Mouse (Mus musculus) CH12.LX (cell line): ENCODE measurements around the gene Samd7. TPM values are rescaled to one million over a fixed set of nuclear protein-coding genes. Genes with fewer than 3 reads are reported as not detected.

Source experiments
- DNase-seq: peaks from one replicate; pipeline ENCODE4 v3.0.0-alpha.2; 2013; ENCODE audit errors: extremely low read depth
- H3K27ac ChIP-seq: 2 replicates; pipeline ENCODE4 v1.5.1; 2012; ENCODE audit warnings: low read depth, mild to moderate bottlenecking, control low read depth, moderate library complexity; ENCODE audit not compliant: insufficient read depth
- H3K27me3 ChIP-seq: replicated peaks from 2 replicates; pipeline ENCODE3; 2012; ENCODE audit warnings: inconsistent platforms
- H3K36me3 ChIP-seq, 2 experiments: replicated peaks in 1 of 2; 2 replicates each; pipeline versions ENCODE3 to v1.6.1; 2012; ENCODE audit warnings: inconsistent platforms in 1 of 2, low read length in 1 of 2, mild to moderate bottlenecking in 1 of 2, mixed read lengths in 1 of 2, moderate library complexity in 1 of 2; ENCODE audit not compliant: control insufficient read depth in 1 of 2, insufficient read depth in 1 of 2
- H3K4me1 ChIP-seq, 2 experiments: 2 replicates each; pipeline ENCODE4 v1.6.1; 2012; ENCODE audit warnings: inconsistent platforms in 1 of 2, moderate library complexity in 1 of 2; ENCODE audit not compliant: insufficient read depth in 2 of 2, control insufficient read depth in 1 of 2
- H3K4me2 ChIP-seq: 2 replicates; pipeline ENCODE4 v1.6.1; 2012; ENCODE audit warnings: low read depth, mild to moderate bottlenecking, control low read depth; ENCODE audit not compliant: poor library complexity, insufficient read depth, severe bottlenecking
- H3K4me3 ChIP-seq, 3 experiments: fragments of 150-350 bp in 1 of 3; sonication (generic) in 1 of 3; replicated peaks in 1 of 3; 2 replicates each; pipeline versions ENCODE3 to v1.5.1; 2011 to 2012; ENCODE audit warnings: low read depth in 2 of 3, low read length in 2 of 3, mild to moderate bottlenecking in 2 of 3, moderate library complexity in 2 of 3, control low read depth in 1 of 3, improper control_type of control experiment in 1 of 3, inconsistent platforms in 1 of 3, mixed read lengths in 1 of 3; ENCODE audit not compliant: poor library complexity in 1 of 3
- H3K79me2 ChIP-seq: replicated peaks from 2 replicates; pipeline ENCODE4 v1.6.1; 2012; ENCODE audit warnings: mild to moderate bottlenecking, moderate library complexity; ENCODE audit not compliant: control insufficient read depth, poor library complexity, insufficient read depth, severe bottlenecking; ENCODE audit errors: extremely low read depth
- H3K9ac ChIP-seq: 2 replicates; pipeline ENCODE4 v1.6.1; 2012; ENCODE audit warnings: low read depth, mild to moderate bottlenecking, control low read depth, moderate library complexity; ENCODE audit not compliant: insufficient read depth
- H3K9me3 ChIP-seq: replicated peaks from 2 replicates; pipeline ENCODE3; 2012; ENCODE audit warnings: low read length, inconsistent platforms, mixed read lengths
- CHD1 ChIP-seq: IDR thresholded peaks from 2 replicates; pipeline ENCODE4 v1.6.1; 2012; ENCODE audit warnings: low read depth, low read length, improper control_type of control experiment, inconsistent platforms
- CTCF ChIP-seq, 2 experiments: IDR thresholded peaks in 1 of 2; conservative IDR thresholded peaks in 1 of 2; 2 replicates each; pipeline ENCODE4 v1.5.1; 2011 to 2012; ENCODE audit warnings: low read depth in 2 of 2, low read length in 2 of 2, improper control_type of control experiment in 1 of 2, inconsistent platforms in 1 of 2, mild to moderate bottlenecking in 1 of 2, moderate library complexity in 1 of 2
- ELF1 ChIP-seq: IDR thresholded peaks from 2 replicates; pipeline ENCODE4 v1.6.1; 2014; ENCODE audit warnings: low read depth, mild to moderate bottlenecking, inconsistent platforms, low read length, improper control_type of control experiment
- IRF4 ChIP-seq: IDR thresholded peaks from 2 replicates; pipeline ENCODE4 v1.6.1; 2014; ENCODE audit warnings: low read depth, mild to moderate bottlenecking, inconsistent platforms, low read length, improper control_type of control experiment
- MAX ChIP-seq: IDR thresholded peaks from 2 replicates; pipeline ENCODE4 v1.6.1; 2011; ENCODE audit warnings: low read length, improper control_type of control experiment
- MAZ ChIP-seq: IDR thresholded peaks from 2 replicates; pipeline ENCODE4 v1.6.1; 2012; ENCODE audit warnings: low read depth, mild to moderate bottlenecking, inconsistent platforms, low read length, improper control_type of control experiment, moderate library complexity
- NELFE ChIP-seq: IDR thresholded peaks from 2 replicates; pipeline ENCODE4 v1.6.1; 2011; ENCODE audit warnings: low read depth, low read length, improper control_type of control experiment
- PAX5 ChIP-seq: IDR thresholded peaks from 2 replicates; pipeline ENCODE4 v1.6.1; 2012; ENCODE audit warnings: low read length, inconsistent platforms, mixed read lengths
- POLR2A ChIP-seq: IDR thresholded peaks from 2 replicates; pipeline ENCODE4 v1.6.1; 2011; ENCODE audit warnings: low read depth, mild to moderate bottlenecking, improper control_type of control experiment, low read length
- RCOR1 ChIP-seq: conservative IDR thresholded peaks from 2 replicates; pipeline ENCODE4 v1.6.1; 2012; ENCODE audit warnings: low read depth, mild to moderate bottlenecking, inconsistent platforms, low read length, improper control_type of control experiment
- TCF12 ChIP-seq: IDR thresholded peaks from 2 replicates; pipeline ENCODE4 v1.6.1; 2014; ENCODE audit warnings: low read depth, mild to moderate bottlenecking, inconsistent platforms, low read length, improper control_type of control experiment
- USF1 ChIP-seq: IDR thresholded peaks from 2 replicates; pipeline ENCODE4 v1.6.1; 2014; ENCODE audit warnings: low read depth, mild to moderate bottlenecking, inconsistent platforms, low read length, improper control_type of control experiment
- ZC3H11A ChIP-seq: IDR thresholded peaks from 2 replicates; pipeline ENCODE4 v1.6.1; 2012; ENCODE audit warnings: low read depth, mild to moderate bottlenecking, inconsistent platforms, low read length, improper control_type of control experiment
- ZNF384 ChIP-seq: IDR thresholded peaks from 2 replicates; pipeline ENCODE4 v1.6.1; 2012; ENCODE audit warnings: low read depth, low read length, improper control_type of control experiment, inconsistent platforms
- dilution Hi-C: fragments of 300-500 bp; cut with MboI; formaldehyde crosslinking; loops from 2 replicates; pipeline ENCODE4 v1.14.3; 2020; ENCODE audit warnings: low sequenced_read_pairs; ENCODE audit not compliant: extremely low pct_unique_long_range_greater_than_20kb, extremely low pct_ligation_motif_present
- in situ Hi-C: fragments of 300-500 bp; cut with MboI; formaldehyde crosslinking; loops from 3 replicates; pipeline ENCODE4 v1.14.3; 2019; ENCODE audit warnings: low sequenced_read_pairs, low pct_ligation_motif_present, low pct_unique_long_range_greater_than_20kb, mixed read lengths
- polyA plus RNA-seq: library from polyadenylated mRNA; unstranded; fragments of >175 nt; gene quantifications from 2 replicates; pipeline ENCODE4 v1.2.1, GENCODE M21; 2012; ENCODE audit warnings: low read depth; ENCODE audit not compliant: insufficient read length
- total RNA-seq, 2 experiments: library from RNA; depleted of rRNA; stranded (reverse); fragments of 300-350 nt in 1 of 2; fragments of >200 nt in 1 of 2; gene quantifications; 2 replicates each; pipeline ENCODE4 v1.2.3; 2012 to 2014

Samd7 gene
- total and polyA plus RNA-seq, 3 experiments, result not detected

DNA sequence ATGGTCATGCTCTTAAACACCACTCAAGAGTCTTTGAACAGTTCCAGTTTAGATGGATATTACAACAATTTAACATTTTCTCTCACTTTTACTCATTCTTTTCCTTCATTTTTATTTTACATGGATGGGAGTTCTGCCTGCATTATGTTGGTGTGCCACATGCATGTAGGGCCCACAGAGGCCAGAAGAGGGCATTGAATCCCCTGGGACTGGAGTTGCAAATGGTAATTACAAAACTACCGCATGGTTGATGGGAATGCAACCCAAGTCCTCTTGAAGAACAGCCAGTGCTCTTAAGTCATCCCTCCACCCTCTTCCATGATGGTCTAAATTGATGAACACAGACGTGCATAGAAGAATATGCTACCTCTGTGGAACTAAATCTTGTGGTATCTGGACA is 23.6 kb upstream of the Samd7 start:
- in situ Hi-C loops, result no loop called here

DNA sequence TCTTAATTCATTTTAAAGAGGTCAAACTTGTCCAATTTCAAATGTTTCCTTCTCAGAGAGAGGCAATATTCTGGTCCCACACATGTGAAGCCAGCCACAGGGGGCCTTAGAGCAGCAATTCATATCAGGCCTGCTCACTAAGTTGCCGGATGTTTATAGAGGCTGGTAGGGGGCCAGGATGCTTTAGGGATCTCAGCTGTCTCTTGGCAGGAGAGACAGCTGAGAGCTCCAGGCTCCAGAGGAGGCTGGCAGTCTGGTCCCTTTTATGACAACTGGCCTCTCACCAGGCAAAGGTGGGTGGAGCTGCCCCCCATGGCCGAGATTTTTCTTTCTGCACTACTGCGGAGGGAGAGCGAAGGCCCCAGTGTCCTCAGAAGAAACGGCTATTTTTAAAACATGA is 22.9 kb upstream of the Samd7 start:
- DNase-seq, result no peak
- H3K27me3 ChIP-seq, result no peaks in the 10 kb centered on the region
- H3K79me2 ChIP-seq, result no peaks in the 10 kb centered on the region
- peaks cover 2 to 10% of the 10 kb centered on the region in 2 experiments; a peak in 2 of 4 replicates for H3K4me1 ChIP-seq
- no peak overlapping the region for H3K4me2 ChIP-seq
- dilution Hi-C loops (no loop called here), in situ Hi-C loops (no loop called here)
- H3K9ac ChIP-seq, result no peak overlapping the region
- H3K9me3 ChIP-seq, result no peaks in the 10 kb centered on the region
- H3K4me3 ChIP-seq, result no peak overlapping the region
- TF ChIP-seq POLR2A (no peak), ELF1 (no peak), PAX5 (no peak), CHD1 (no peak), MAZ (no peak), MAX (no peak), ZC3H11A (no peak), USF1 (no peak), RCOR1 (no peak), ZNF384 (no peak), TCF12 (no peak), CTCF (conservative IDR thresholded peaks at IDR 0.05 in 1 of 2, IDR thresholded peaks at IDR 0.05 in 1 of 2; ENCODE audit: low read depth in 2 of 2, low read length in 2 of 2) (no peak), NELFE (no peak), IRF4 (no peak)
- H3K27ac ChIP-seq, result no peak overlapping the region
- no peaks in the 10 kb centered on the region for H3K36me3 ChIP-seq

More for the DNA sequence above, 23.6 kb upstream of the Samd7 start:
- Histone ChIP-seq H3K9me3 (no peaks in the 10 kb centered on the region), H3K36me3 (no peaks in the 10 kb centered on the region), H3K27me3 (no peaks in the 10 kb centered on the region), H3K27ac (no peak overlapping the region), H3K4me2 (no peak overlapping the region), H3K79me2 (no peaks in the 10 kb centered on the region), H3K4me1 (peaks cover 2 to 10% of the 10 kb centered on the region in 2 experiments; a peak in 2 of 4 replicates), H3K4me3 (no peak overlapping the region), H3K9ac (no peak overlapping the region)
- dilution Hi-C loops, result no loop called here
- DNase-seq, result peak; percentile 14
- no peak for TF ChIP-seq ZC3H11A
- TF ChIP-seq CTCF (conservative IDR thresholded peaks at IDR 0.05 in 1 of 2, IDR thresholded peaks at IDR 0.05 in 1 of 2; ENCODE audit: low read depth in 2 of 2, low read length in 2 of 2), result peak in 1 of 2 experiments; percentile 27; a peak in 2 of 4 replicates
